Mouse (Mus musculus) liver, postnatal 0 days (tissue): ENCODE measurements around the gene Fam20c. TPM values are rescaled to one million over a fixed set of nuclear protein-coding genes. Genes with fewer than 3 reads are reported as not detected.
A peak's percentile ranks its signal among the peaks of the same experiment; 100 is the strongest.

ENCODE experiments used
- ATAC-seq: fragments of 200-750 bp; cut with Nextera tagmentation; 2 replicates; pipeline ENCODE4 v1.8.0; 2017; ENCODE audit warnings: mild to moderate bottlenecking, moderate library complexity
- DNase-seq: peaks from one replicate; pipeline ENCODE4 v3.0.0-alpha.2; 2016
- H3K27ac ChIP-seq: fragments of 300-500 bp; sonication (generic); 2 replicates; pipeline ENCODE4 v1.5.1; 2014; ENCODE audit warnings: antibody characterized with exemption, moderate library complexity, mild to moderate bottlenecking, low read depth
- H3K27me3 ChIP-seq: fragments of 300-500 bp; sonication (generic); 2 replicates; pipeline ENCODE4 v1.6.1; 2014; ENCODE audit warnings: low read length, control low read depth, mixed read lengths; ENCODE audit not compliant: insufficient read depth
- H3K36me3 ChIP-seq: fragments of 300-500 bp; sonication (generic); replicated peaks from 2 replicates; pipeline ENCODE4 v1.6.1; 2014; ENCODE audit warnings: mild to moderate bottlenecking, control low read depth, low read length, moderate library complexity, mixed read lengths; ENCODE audit not compliant: insufficient read depth
- H3K4me1 ChIP-seq: fragments of 300-500 bp; sonication (generic); 2 replicates; pipeline ENCODE4 v1.6.1; 2014; ENCODE audit warnings: antibody characterized with exemption, mild to moderate bottlenecking, control low read depth; ENCODE audit not compliant: insufficient read depth
- H3K4me2 ChIP-seq: fragments of 300-500 bp; sonication (generic); 2 replicates; pipeline ENCODE4 v1.6.1; 2014; ENCODE audit warnings: low read depth, mild to moderate bottlenecking, low read length, moderate library complexity, mixed read lengths
- H3K4me3 ChIP-seq: fragments of 300-500 bp; sonication (generic); 2 replicates; pipeline ENCODE4 v1.5.1; 2014; ENCODE audit warnings: low read depth, low read length
- H3K9ac ChIP-seq: fragments of 300-500 bp; sonication (generic); replicated peaks from 2 replicates; pipeline ENCODE4 v1.6.1; 2014; ENCODE audit warnings: mild to moderate bottlenecking, moderate library complexity
- H3K9me3 ChIP-seq: fragments of 300-500 bp; sonication (generic); 2 replicates; pipeline ENCODE4 v1.6.1; 2016; ENCODE audit warnings: mild to moderate bottlenecking, control low read depth, low read length, mixed read lengths
- CTCF ChIP-seq: sonication (generic); IDR thresholded peaks from 2 replicates; pipeline ENCODE4 v1.5.1; 2016; ENCODE audit warnings: antibody characterized with exemption, low read depth
- EP300 ChIP-seq: IDR thresholded peaks from 2 replicates; pipeline ENCODE4 v1.6.1; 2016; ENCODE audit warnings: antibody characterized with exemption, low read depth, mild to moderate bottlenecking
- WGBS: fragments of 180-500 bp; shearing (Covaris S2); extraction: QIAGEN DNeasy Blood & Tissue Kit; methylation state at CpG from one replicate; pipeline ENCODE4 v1.1.7; 2014; ENCODE audit not compliant: insufficient replicate concordance; 5-methylcytosine and 5-hydroxymethylcytosine counted together
- polyA plus RNA-seq: library from polyadenylated mRNA; unstranded; fragments of >200 nt; fragmentation: Nextera tagmentation; extraction: Ambion mirVana; gene quantifications from 2 replicates; pipeline ENCODE4 v1.2.1, GENCODE M21; 2015

Gene Fam20c
- polyA plus RNA-seq, 1 experiment from 2014 or later = 15.3 TPM

DNA sequence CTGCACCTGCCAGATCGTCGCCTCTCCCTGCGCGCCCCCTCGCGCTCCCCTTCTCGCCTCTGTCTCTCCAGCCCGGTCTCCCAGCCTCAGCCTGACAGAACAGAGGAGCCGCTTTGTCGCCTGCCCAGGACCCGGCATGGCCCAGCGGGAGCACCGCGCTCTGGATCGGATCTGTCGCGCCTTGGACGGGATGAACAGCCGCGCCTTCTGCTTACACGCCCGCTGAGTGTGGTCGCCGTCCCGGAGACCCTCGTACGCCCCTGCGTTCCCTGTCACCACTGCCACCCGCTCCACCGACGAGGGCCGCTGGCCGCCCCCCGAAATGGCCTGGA is 773 bp downstream of the Fam20c start:
- Histone ChIP-seq H3K4me3 (peak overlapping the region; percentile 57), H3K27me3 (peaks cover 27% of the 10 kb centered on the region), H3K9me3 (no peaks in the 10 kb centered on the region), H3K4me2 (peak overlapping the region; percentile 80), H3K4me1 (peaks cover 16% of the 10 kb centered on the region; the same call in 1 of the 2 replicates), H3K36me3 (0 out of 2 replicates have a peak, but pooled peaks cover 3% of the 10 kb centered on the region), H3K27ac (peak overlapping the region; percentile 85), H3K9ac (peak overlapping the region; percentile 50)
- DNase-seq (no peak), ATAC-seq (peak; percentile 17)
- WGBS = 2% methylated on average over 34 of the region's 34 CpGs
- TF ChIP-seq EP300 = no peak
- no peak for TF ChIP-seq CTCF

DNA sequence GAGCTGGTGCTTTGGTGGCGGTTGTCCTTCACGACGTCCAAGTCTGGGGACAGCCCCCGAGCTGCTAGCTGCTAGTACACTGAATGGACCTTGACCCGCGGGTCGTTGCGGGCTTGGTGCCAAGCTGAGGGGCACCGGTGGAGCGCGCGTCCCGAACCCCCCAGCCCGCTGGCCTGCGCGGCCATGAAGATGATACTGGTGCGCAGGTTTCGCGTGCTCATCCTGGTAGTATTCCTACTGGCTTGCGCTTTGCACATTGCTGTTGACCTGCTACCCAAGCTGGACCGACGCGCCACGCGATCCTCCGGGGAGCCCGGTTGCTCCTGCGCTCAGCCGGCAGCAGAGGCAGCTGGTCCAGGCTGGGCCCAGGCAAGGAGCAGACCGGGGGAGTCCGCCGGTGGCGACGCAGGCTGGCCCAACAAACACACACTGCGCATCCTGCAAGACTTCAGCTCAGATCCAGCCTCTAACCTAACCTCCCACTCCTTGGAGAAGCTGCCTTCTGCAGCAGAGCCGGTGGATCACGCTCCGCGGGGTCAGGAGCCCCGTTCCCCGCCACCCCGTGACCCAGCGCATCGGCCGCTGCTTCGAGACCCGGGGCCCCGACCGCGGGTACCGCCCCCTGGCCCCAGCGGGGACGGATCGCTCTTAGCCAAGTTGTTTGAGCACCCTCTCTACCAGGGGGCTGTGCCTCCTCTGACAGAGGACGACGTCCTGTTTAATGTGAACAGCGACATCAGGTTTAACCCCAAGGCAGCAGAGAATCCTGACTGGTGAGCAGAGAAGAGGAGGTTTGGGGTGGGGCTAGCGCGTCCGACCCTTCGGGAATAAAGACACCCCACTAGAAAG is 1.4 kb downstream of the Fam20c start:
- H3K27me3 ChIP-seq = peaks cover 27% of the 10 kb centered on the region
- 0 out of 2 replicates have a peak, but pooled peaks cover 3% of the 10 kb centered on the region for H3K36me3 ChIP-seq
- peak overlapping the region; percentile 85 for H3K27ac ChIP-seq
- 2% methylated on average over 61 of the region's 61 CpGs for WGBS
- peak overlapping the region; percentile 80 for H3K4me2 ChIP-seq
- peaks cover 16% of the 10 kb centered on the region; the same call in 1 of the 2 replicates for H3K4me1 ChIP-seq
- DNase-seq = peak; percentile 50
- TF ChIP-seq CTCF (no peak), EP300 (no peak)
- H3K4me3 ChIP-seq = peak overlapping the region; percentile 57
- no peaks in the 10 kb centered on the region for H3K9me3 ChIP-seq
- H3K9ac ChIP-seq = peak overlapping the region; percentile 50
- ATAC-seq = peak; percentile 9; the same call in 1 of the 2 replicates

DNA sequence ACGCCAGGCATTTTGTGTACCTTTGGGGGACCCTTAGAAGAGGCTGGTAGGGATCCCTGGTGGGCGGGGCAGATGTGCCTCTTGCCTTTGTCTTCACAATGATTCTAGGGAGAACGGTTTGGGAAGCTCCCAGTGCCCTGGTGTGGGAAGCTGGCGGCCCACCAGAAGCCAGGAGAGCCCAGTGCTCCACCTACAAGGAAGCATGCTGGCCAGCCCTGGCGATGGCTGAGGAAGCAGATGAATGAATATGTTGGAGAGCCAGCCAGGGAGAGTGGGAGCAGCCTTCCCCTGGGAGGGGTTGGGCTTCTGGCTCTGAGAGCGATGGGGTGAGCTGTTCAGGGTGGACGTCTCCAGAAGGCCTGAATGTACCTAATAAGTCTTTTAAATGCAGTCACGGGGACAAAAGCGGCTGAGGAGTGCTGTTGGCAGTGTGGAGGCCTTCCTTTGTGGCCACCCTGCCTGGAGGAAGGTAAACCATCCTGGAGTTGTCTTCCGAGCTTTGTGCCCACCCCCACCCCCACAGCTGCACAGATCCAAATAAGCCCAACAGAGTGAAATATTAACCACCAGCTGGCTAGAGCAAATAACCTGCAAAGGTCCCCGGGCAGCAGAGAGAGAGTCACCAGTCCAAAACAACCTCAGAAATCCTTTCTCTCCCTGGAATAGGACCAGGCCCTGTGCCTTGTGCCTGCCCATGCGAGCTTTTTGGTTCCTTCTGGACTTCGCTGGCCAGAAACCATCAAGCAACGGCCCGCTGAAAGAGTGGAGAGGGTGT is 2.2 kb downstream of the Fam20c start:
- peak overlapping the region; percentile 57 for H3K4me3 ChIP-seq
- H3K4me2 ChIP-seq = peak overlapping the region; percentile 80
- H3K9ac ChIP-seq = peak overlapping the region; percentile 50
- peak; percentile 47 for DNase-seq
- 0 out of 2 replicates have a peak, but pooled peaks cover 3% of the 10 kb centered on the region for H3K36me3 ChIP-seq
- peak overlapping the region; percentile 85 for H3K27ac ChIP-seq
- WGBS = 35% methylated on average over 15 of the region's 15 CpGs
- TF ChIP-seq CTCF (no peak), EP300 (no peak)
- peaks cover 16% of the 10 kb centered on the region; the same call in 1 of the 2 replicates for H3K4me1 ChIP-seq
- H3K27me3 ChIP-seq = peaks cover 27% of the 10 kb centered on the region
- ATAC-seq = peak; percentile 56
- H3K9me3 ChIP-seq = no peaks in the 10 kb centered on the region

DNA sequence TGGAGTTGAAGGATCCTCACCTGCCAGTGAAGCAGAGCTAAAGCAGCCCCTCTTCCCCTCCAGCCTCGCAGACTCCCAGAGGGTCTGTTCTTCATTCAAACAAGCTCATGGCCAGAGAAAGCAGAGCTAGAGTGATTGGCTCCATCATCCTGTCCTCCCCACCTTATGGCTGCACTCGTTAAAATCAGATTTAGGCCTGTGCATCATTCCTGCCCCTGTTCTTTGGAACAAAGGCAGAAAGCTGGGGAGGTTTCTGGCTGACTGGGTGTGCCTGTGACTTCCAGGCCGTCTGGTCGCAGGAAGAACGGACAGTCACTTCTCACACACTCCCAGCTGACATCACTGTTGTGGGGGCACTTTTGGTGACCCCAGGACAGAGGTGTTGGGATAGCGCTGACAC is 2.8 kb downstream of the Fam20c start:
- Histone ChIP-seq H3K27ac (peak overlapping the region; percentile 85), H3K4me1 (peaks cover 16% of the 10 kb centered on the region; the same call in 1 of the 2 replicates), H3K27me3 (peaks cover 27% of the 10 kb centered on the region), H3K9me3 (no peaks in the 10 kb centered on the region), H3K4me3 (peak overlapping the region; percentile 57), H3K9ac (0 out of 2 replicates have a peak overlapping the region, but pooled peaks have one; percentile 22), H3K36me3 (peaks cover 6% of the 10 kb centered on the region; the same call in 1 of the 2 replicates), H3K4me2 (peak overlapping the region; percentile 80)
- DNase-seq = no peak
- TF ChIP-seq EP300 (no peak), CTCF (no peak)
- no peak for ATAC-seq
- 44% methylated on average over 6 of the region's 6 CpGs for WGBS

DNA sequence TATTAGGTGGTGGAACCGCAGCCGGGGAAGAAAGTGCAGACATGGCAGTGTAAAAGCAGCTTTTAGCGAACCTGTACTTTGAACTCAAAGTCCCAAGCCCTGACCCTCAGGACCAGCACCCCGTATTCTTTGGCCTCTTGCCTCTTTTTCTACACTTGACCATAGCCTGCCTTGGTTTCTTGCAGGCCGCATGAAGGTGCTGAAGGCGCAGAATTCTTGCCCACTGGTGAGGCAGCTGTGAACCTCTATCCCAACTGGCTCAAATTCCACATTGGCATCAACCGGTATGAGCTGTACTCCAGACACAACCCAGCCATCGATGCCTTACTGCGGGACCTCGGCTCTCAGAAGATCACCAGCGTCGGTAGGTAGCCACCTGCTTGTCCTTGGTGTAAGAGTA is 3.3 kb downstream of the Fam20c start:
- H3K4me2 ChIP-seq = peak overlapping the region; percentile 80
- DNase-seq (no peak), ATAC-seq (no peak)
- peak overlapping the region; percentile 57; the same call in 1 of the 2 replicates for H3K4me3 ChIP-seq
- peak overlapping the region; percentile 85 for H3K27ac ChIP-seq
- no peaks in the 10 kb centered on the region for H3K9me3 ChIP-seq
- H3K27me3 ChIP-seq = peaks cover 27% of the 10 kb centered on the region
- TF ChIP-seq EP300 = no peak
- no peak for TF ChIP-seq CTCF
- H3K36me3 ChIP-seq = peaks cover 6% of the 10 kb centered on the region; the same call in 1 of the 2 replicates
- WGBS = 68% methylated on average over 12 of the region's 12 CpGs
- peaks cover 16% of the 10 kb centered on the region; the same call in 1 of the 2 replicates for H3K4me1 ChIP-seq
- 0 out of 2 replicates have a peak overlapping the region, but pooled peaks have one; percentile 7 for H3K9ac ChIP-seq

DNA sequence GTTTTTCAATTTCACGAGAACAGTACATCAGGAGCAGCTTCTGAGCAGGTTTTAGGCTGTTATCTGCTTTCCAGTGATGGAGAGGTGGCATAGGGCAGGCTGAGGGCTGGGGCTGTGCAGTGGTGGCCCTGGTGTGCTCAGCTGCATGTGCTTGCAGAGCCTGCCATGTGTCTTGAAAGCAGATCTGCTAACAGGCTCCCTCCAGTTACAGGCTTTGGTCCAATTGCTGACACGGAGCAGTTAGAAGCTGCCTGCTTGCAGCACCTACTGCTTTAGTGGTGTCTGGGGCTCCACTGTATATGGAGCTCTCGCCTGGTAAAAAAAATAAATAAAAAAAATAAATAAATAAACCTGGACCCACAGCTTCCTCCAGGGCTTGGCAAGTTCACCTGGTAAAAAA is 4.2 kb downstream of the Fam20c start:
- DNase-seq = no peak
- peak overlapping the region; percentile 85; the same call in 1 of the 2 replicates for H3K27ac ChIP-seq
- no peak for ATAC-seq
- H3K4me3 ChIP-seq = no peak overlapping the region
- peaks cover 6% of the 10 kb centered on the region; the same call in 1 of the 2 replicates for H3K36me3 ChIP-seq
- no peak for TF ChIP-seq EP300
- no peak for TF ChIP-seq CTCF
- H3K9ac ChIP-seq = no peak overlapping the region
- no peaks in the 10 kb centered on the region for H3K9me3 ChIP-seq
- 57% methylated on average over 3 of the region's 3 CpGs for WGBS
- peak overlapping the region; percentile 80 for H3K4me2 ChIP-seq
- H3K27me3 ChIP-seq = peaks cover 27% of the 10 kb centered on the region
- H3K4me1 ChIP-seq = peaks cover 16% of the 10 kb centered on the region; the same call in 1 of the 2 replicates
